Mouse (Mus musculus): ENCODE measurements at regions not wholly inside any gene's neighbourhood (a gene's known extent, or its start where the extent isn't known, plus 50 kb on each side); places are given as distances from the start of the nearest gene placed in this dataset.
"Not testable (repeated sequence)": the region's sequence is repeated elsewhere in the genome, so short reads cannot be mapped to it uniquely, and the experiment has no call there.

DNA sequence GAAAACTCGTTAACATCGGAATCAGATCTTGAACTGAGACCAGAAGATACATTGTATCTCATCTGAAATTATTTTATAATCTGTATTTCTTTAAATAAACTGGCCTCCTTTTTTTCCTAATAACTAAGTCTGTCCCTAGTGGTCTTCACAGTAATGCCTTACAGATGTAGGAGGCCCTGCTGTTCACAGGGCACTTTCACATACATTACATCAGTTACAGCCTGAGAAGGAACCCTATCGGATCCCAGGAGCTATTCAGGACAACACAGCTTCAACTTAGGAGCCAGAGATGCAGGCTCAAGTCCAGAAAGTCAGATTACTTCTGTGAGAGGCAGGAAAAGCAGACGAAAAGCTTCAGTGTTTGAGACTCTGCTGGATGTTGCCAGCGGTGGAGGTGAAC, 806.2 kb downstream of the Ets1 start:
- DNase-seq (ENCODE audit: low spot score), result no peak

DNA sequence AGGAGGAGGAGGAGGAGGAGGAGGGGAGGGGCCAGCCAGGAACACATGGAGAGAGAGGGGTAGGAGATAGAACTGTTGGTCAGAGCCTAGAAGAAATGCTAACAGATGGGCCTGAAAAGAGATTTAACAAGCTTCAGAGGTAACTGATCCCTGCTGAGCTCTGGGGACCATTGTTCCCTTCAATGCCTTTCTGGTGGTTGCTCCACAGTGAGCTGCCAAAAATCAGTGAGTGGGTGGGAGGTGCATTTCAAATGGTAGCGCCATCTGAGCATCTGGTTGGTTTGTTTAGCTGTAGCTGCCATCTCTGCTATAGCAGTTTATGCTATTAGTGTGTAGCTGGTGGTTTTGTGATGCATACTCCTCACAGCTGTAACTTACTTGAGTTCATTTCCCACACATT, 809.9 kb downstream of the Ets1 start:
- no peak for DNase-seq (ENCODE audit: low spot score)

DNA sequence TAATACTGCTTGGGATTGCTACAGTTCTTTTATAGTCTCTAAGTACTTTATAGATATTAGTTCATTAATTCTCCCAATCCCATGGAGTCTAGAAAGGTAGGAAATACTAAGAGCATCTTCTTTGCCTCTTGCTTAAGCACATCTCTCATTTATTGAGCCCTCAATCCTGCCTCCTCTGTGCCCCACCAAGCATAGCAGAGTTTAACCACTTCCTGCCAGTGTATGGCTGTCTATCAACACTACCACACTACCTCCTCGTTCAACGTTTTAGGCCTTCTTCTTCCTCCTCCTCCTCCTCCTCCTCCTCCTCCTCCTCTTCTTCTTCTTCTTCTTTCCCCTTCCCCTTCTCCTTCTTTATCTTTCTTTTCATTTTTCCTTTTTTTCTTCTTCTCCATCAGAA, 839.1 kb downstream of the Ets1 start:
- no peak for DNase-seq (ENCODE audit: low spot score)

DNA sequence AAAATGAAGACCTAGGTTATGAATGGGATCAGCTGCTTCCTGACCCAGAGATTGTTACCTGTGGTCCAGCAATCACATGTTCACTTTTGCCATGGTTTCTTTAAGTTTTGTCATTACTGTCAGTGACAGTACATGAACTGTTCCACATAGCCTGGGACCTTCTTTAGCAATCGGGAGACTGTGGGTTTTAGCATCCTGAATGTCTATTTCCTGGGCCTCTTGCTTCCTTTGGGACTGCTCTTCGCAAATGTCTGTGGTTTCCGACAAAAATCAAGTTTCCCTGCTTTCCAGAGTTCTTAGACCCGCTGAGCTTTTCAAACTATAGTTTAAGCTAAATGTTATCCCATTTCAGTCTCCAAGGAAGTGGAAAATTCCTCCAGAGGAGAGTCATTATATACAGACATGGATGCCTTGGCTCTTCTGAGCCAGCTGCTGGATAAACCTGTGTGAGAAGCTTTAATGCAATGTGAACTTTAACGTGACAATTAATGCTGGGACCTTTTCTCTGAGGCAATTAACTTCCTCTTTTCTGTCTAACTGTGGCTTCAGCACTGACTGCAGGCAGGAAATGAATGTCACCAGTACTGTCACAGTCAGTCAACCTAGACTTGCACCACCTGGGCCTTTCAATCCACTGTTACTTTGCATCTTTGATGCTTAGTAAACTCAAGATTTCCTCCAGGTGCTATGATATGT, 847.0 kb downstream of the Ets1 start:
- no peak for DNase-seq (ENCODE audit: low spot score)

DNA sequence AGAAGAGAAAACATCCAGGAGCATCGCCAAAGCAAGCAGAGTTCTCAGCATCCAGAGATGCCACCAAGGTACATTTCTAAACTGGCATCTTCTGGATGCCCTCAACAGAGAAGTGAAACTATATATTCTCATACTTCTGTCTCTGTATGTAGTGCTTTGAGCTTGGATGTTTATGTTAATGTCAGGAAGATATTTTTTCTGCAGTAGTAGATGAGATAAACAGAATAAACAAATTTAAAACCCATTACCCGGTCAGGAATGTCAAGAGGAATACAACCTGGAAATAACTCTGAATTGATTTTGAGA, 847.5 kb downstream of the Ets1 start:
- DNase-seq (ENCODE audit: low spot score), result no peak

- DNase-seq (ENCODE audit: low spot score), result no peak
Observed at GRCm38 (mm10) chr9:33533101-33533810, 897.2 kb downstream of the Ets1 start.

DNA sequence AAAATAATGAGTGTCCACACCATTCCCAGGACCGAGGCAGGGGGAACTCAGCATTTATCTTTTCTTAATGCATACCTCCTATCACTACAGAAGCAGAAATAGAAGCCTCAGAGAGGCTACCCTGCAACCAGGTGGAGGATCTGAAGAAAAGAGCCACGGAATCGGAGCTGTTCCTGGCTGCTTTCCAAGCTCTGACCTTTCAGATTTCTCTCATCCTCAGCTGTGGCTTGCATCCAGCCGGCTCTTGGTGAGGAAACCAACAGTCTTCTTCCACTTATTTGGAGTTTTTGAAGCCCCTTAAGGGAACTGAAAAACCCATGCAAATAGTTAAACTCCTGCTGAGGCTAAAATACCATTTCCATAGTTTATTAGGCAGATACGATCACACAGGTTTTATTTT, 907.3 kb downstream of the Ets1 start:
- DNase-seq (ENCODE audit: low spot score), result no peak

GRCm38 (mm10) chr9:33546126-33546737, 910.2 kb downstream of the Ets1 start:
- DNase-seq (ENCODE audit: low spot score), result no peak

GRCm38 (mm10) chr9:33549395-33549794, 913.4 kb downstream of the Ets1 start:
- no peak for DNase-seq (ENCODE audit: low spot score)

- DNase-seq (ENCODE audit: low spot score), result no peak
Observed at GRCm38 (mm10) chr9:33571990-33572389, 913.7 kb upstream of the Kirrel3 start.

DNA sequence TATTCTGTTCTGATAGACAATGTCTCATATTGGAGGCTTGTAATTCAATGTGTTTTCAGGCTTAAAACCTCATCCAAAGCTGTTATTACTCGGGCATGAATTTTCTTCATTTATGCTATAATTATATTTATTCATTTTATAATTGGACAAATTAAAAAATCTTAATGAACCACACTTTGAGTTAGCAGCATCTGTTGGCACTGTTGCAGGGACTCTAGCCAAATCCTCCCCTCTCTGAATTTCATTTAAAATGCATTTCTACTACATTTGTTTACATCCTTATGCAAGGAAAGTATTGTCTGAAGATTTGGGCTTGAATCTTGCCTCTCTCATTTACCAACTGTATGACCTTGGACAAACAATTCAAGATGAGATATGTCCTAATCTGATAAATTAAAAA, 874.2 kb upstream of the Kirrel3 start:
- DNase-seq (ENCODE audit: low spot score), result no peak

GRCm38 (mm10) chr9:33624378-33624777, 861.3 kb upstream of the Kirrel3 start:
- DNase-seq (ENCODE audit: low spot score), result no peak

DNA sequence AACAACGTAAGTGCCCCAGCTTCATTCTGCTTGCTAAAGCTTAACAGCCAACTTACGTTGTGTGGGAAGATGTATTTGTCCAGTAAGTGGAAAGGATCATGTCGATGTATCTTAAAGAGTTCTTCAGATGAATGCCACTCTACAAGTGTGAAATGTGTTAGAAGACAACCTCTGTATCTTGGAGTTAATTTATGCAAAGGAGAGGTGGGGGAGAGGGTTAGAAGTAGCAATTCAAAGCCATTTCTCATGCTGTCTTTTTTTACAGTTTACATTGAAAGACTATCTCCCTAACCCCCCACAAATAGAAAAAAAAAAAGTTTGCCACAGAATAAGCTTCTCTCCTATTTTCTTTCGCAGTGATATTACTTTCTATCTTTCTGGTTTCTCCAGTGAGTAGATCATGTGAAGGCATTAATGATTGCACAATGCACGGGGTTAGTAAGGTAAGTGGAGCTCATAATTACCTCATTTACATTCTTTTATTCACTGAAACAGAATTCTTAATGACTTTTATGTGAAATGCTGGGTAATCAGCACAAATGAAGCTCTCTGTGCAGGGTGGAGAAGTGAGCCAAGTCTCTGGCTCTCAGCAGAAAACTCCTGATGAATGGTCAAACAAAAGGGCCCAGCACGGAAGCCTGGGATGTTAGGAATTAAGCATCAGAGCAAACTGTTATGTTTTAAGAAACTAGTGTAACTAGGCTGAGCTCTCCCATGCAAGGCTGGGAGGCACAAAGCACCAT, 855.8 kb upstream of the Kirrel3 start:
- DNase-seq (ENCODE audit: low spot score), result no peak

- DNase-seq (ENCODE audit: low spot score), result no peak
Observed at GRCm38 (mm10) chr9:33662978-33663377, 822.7 kb upstream of the Kirrel3 start.

DNA sequence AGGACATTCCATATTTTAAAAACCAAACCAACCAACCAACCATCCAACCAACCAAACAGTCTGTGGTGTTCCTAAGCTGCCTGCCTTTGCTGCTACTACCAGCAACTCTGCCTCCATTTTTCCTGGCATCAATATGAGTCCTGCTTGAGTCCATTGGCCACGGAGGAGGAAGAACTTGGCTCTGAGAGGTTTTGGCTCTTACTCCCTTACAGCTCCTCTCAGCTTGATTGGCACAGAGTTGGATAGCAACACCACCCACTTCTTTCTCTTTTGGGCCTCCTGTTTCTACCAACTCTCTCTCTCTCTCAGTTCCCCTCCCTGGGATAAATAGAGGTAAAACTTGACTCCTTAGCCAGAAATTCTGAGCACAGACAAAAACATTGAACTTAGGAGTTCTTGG, 804.6 kb upstream of the Kirrel3 start:
- DNase-seq (ENCODE audit: low spot score), result no peak

- no peak for DNase-seq (ENCODE audit: low spot score)
Observed at GRCm38 (mm10) chr9:33691731-33692130, 794.0 kb upstream of the Kirrel3 start.

- no peak for DNase-seq (ENCODE audit: low spot score)
Observed at GRCm38 (mm10) chr9:33717614-33718013, 768.1 kb upstream of the Kirrel3 start.

DNA sequence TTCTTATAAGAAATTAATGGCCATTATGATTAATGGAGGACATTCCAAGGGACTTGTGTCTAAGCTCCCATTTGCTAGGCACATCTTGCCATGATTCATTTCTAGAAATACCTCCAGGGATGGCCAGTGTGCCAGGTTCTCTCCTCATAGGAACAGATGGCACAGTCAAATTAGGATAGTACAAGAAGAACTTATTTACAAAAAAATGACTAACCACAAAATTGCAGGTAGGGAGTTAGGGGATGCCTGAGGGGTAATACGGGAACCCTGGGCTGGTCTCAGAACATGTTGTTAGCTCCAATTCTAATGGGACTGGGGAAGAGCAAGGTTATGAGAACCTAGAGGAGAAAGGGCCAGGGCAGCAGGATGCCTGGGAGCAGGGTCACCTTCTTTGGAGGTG, 760.9 kb upstream of the Kirrel3 start:
- DNase-seq (ENCODE audit: low spot score), result no peak

DNA sequence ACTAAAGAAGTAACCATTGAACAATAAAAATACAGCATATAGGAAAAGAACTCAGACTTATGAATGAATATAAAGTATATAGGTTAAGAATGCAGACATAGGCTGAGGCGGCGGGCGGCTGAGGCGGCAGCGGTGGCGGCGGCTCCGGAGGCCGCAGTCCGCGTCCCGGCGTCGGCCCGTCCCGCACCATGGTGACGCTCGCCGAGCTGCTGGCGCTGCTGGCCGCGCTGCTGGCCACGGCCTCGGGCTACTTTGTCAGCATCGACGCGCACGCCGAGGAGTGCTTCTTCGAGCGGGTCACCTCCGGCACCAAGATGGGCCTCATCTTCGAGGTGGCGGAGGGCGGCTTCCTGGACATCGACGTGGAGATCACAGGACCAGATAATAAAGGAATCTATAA, 757.6 kb upstream of the Kirrel3 start:
- DNase-seq (ENCODE audit: low spot score), result not testable (repeated sequence)

- no peak for DNase-seq (ENCODE audit: low spot score)
Observed at GRCm38 (mm10) chr9:33760701-33761100, 725.0 kb upstream of the Kirrel3 start.

DNA sequence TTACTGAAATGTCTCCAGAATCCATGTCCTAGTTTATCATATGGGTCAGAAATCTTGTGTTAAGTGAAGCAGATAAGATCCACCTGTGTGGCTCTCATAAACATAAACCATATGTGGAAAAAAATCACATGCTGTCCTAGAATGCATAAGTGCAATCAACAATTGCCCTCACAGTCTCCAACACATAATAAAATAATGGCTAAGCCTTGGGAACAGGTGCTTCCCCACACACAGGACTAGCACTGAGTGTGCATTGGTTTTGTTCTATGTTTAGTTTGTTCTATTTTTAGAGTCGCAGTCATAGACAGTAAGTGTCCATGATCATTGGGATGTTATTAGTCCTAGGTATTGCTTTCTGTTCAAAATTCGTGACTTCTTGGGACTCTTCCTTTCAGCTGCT, 719.5 kb upstream of the Kirrel3 start:
- no peak for DNase-seq (ENCODE audit: low spot score)

- no peak for DNase-seq (ENCODE audit: low spot score)
Observed at GRCm38 (mm10) chr9:33769811-33770210, 715.9 kb upstream of the Kirrel3 start.

GRCm38 (mm10) chr9:33774178-33774577, 711.5 kb upstream of the Kirrel3 start:
- no peak for DNase-seq (ENCODE audit: low spot score)
